Mouse (Mus musculus): Measurements from ENCODE around the gene Wdfy3. TPM values are rescaled to one million over a fixed set of nuclear protein-coding genes. Genes with fewer than 3 reads are reported as not detected.

Wdfy3 gene
- polyA plus RNA-seq, 1 experiment from 2014 or later, result 41.5 TPM

GRCm38 (mm10) chr5:101937362-101937761 is 132.4 kb downstream of the Wdfy3 start:
- DNase-seq, result no peak
- Histone ChIP-seq H3K9me3 (ENCODE audit: control insufficient read depth, low read length) (no peaks in the 10 kb centered on the region), H3K36me3 (ENCODE audit: control insufficient read depth, insufficient read depth, low read length) (peaks cover 80% of the 10 kb centered on the region), H3K27me3 (ENCODE audit: control insufficient read depth, insufficient read depth, low read length) (no peaks in the 10 kb centered on the region), H3K4me2 (ENCODE audit: low read length) (no peak overlapping the region), H3K27ac (replicated peaks; ENCODE audit: low read depth, low read length) (no peak overlapping the region), H3K4me1 (ENCODE audit: control insufficient read depth, insufficient read depth, low read length) (no peaks in the 10 kb centered on the region), H3K4me3 (replicated peaks; ENCODE audit: low read depth, low read length) (no peak overlapping the region), H3K9ac (replicated peaks; ENCODE audit: low read length) (no peak overlapping the region)
- no peak for ATAC-seq (ENCODE audit: low FRiP score, low TSS enrichment)
- 90% methylated on average over 21 of the region's 21 CpGs for WGBS

GRCm38 (mm10) chr5:101935893-101936292 is 133.8 kb downstream of the Wdfy3 start:
- DNase-seq (peak; percentile 49), ATAC-seq (ENCODE audit: low FRiP score, low TSS enrichment) (no peak)
- Histone ChIP-seq H3K27me3 (ENCODE audit: control insufficient read depth, insufficient read depth, low read length) (no peaks in the 10 kb centered on the region), H3K36me3 (ENCODE audit: control insufficient read depth, insufficient read depth, low read length) (peaks cover 72% of the 10 kb centered on the region), H3K9me3 (ENCODE audit: control insufficient read depth, low read length) (no peaks in the 10 kb centered on the region), H3K4me2 (ENCODE audit: low read length) (no peak overlapping the region), H3K27ac (replicated peaks; ENCODE audit: low read depth, low read length) (peak overlapping the region; percentile 37), H3K4me1 (ENCODE audit: control insufficient read depth, insufficient read depth, low read length) (no peaks in the 10 kb centered on the region), H3K4me3 (replicated peaks; ENCODE audit: low read depth, low read length) (no peak overlapping the region), H3K9ac (replicated peaks; ENCODE audit: low read length) (no peak overlapping the region)
- WGBS, result 59% methylated on average over 16 of the region's 16 CpGs

- Histone ChIP-seq H3K4me3 (replicated peaks; ENCODE audit: low read depth, low read length) (no peak overlapping the region), H3K4me1 (ENCODE audit: control insufficient read depth, insufficient read depth, low read length) (no peaks in the 10 kb centered on the region), H3K36me3 (ENCODE audit: control insufficient read depth, insufficient read depth, low read length) (peaks cover 71% of the 10 kb centered on the region), H3K4me2 (ENCODE audit: low read length) (no peak overlapping the region), H3K27me3 (ENCODE audit: control insufficient read depth, insufficient read depth, low read length) (no peaks in the 10 kb centered on the region), H3K9me3 (ENCODE audit: control insufficient read depth, low read length) (no peaks in the 10 kb centered on the region), H3K9ac (replicated peaks; ENCODE audit: low read length) (no peak overlapping the region), H3K27ac (replicated peaks; ENCODE audit: low read depth, low read length) (no peak overlapping the region)
- DNase-seq, result no peak
- ATAC-seq (ENCODE audit: low FRiP score, low TSS enrichment), result no peak
- WGBS, result 85% methylated on average over 7 of the region's 7 CpGs
These were observed 135.1 kb downstream of the Wdfy3 start for GRCm38 (mm10) chr5:101934629-101935028.

GRCm38 (mm10) chr5:101932971-101933810 is 136.5 kb downstream of the Wdfy3 start:
- no peaks in the 10 kb centered on the region for H3K4me1 ChIP-seq (ENCODE audit: control insufficient read depth, insufficient read depth, low read length)
- peaks cover 75% of the 10 kb centered on the region for H3K36me3 ChIP-seq (ENCODE audit: control insufficient read depth, insufficient read depth, low read length)
- ATAC-seq (ENCODE audit: low FRiP score, low TSS enrichment) (no peak), DNase-seq (no peak)
- H3K9ac ChIP-seq (replicated peaks; ENCODE audit: low read length), result no peak overlapping the region
- WGBS, result 72% methylated on average over 15 of the region's 15 CpGs
- H3K4me2 ChIP-seq (ENCODE audit: low read length), result no peak overlapping the region
- H3K27me3 ChIP-seq (ENCODE audit: control insufficient read depth, insufficient read depth, low read length), result no peaks in the 10 kb centered on the region
- H3K9me3 ChIP-seq (ENCODE audit: control insufficient read depth, low read length), result no peaks in the 10 kb centered on the region
- H3K27ac ChIP-seq (replicated peaks; ENCODE audit: low read depth, low read length), result 0 out of 2 replicates have a peak overlapping the region, but pooled peaks have one; percentile 37
- H3K4me3 ChIP-seq (replicated peaks; ENCODE audit: low read depth, low read length), result no peak overlapping the region

- Histone ChIP-seq H3K4me1 (ENCODE audit: control insufficient read depth, insufficient read depth, low read length) (no peaks in the 10 kb centered on the region), H3K4me3 (replicated peaks; ENCODE audit: low read depth, low read length) (no peak overlapping the region), H3K27me3 (ENCODE audit: control insufficient read depth, insufficient read depth, low read length) (no peaks in the 10 kb centered on the region), H3K4me2 (ENCODE audit: low read length) (no peak overlapping the region), H3K9me3 (ENCODE audit: control insufficient read depth, low read length) (no peaks in the 10 kb centered on the region), H3K27ac (replicated peaks; ENCODE audit: low read depth, low read length) (no peak overlapping the region), H3K9ac (replicated peaks; ENCODE audit: low read length) (no peak overlapping the region), H3K36me3 (ENCODE audit: control insufficient read depth, insufficient read depth, low read length) (peaks cover 73% of the 10 kb centered on the region)
- DNase-seq (peak; percentile 21), ATAC-seq (ENCODE audit: low FRiP score, low TSS enrichment) (no peak)
- WGBS, result 77% methylated on average over 4 of the region's 4 CpGs
These were observed 137.7 kb downstream of the Wdfy3 start for GRCm38 (mm10) chr5:101931997-101932396.

GRCm38 (mm10) chr5:101926311-101926710 is 143.4 kb downstream of the Wdfy3 start:
- H3K4me1 ChIP-seq (ENCODE audit: control insufficient read depth, insufficient read depth, low read length), result no peaks in the 10 kb centered on the region
- no peak overlapping the region for H3K9ac ChIP-seq (replicated peaks; ENCODE audit: low read length)
- no peak overlapping the region for H3K4me2 ChIP-seq (ENCODE audit: low read length)
- H3K27me3 ChIP-seq (ENCODE audit: control insufficient read depth, insufficient read depth, low read length), result no peaks in the 10 kb centered on the region
- WGBS, result 92% methylated on average over 8 of the region's 8 CpGs
- peaks cover 88% of the 10 kb centered on the region for H3K36me3 ChIP-seq (ENCODE audit: control insufficient read depth, insufficient read depth, low read length)
- H3K4me3 ChIP-seq (replicated peaks; ENCODE audit: low read depth, low read length), result no peak overlapping the region
- no peak for ATAC-seq (ENCODE audit: low FRiP score, low TSS enrichment)
- no peaks in the 10 kb centered on the region for H3K9me3 ChIP-seq (ENCODE audit: control insufficient read depth, low read length)
- DNase-seq, result no peak
- H3K27ac ChIP-seq (replicated peaks; ENCODE audit: low read depth, low read length), result no peak overlapping the region

GRCm38 (mm10) chr5:101923710-101924109 is 146.0 kb downstream of the Wdfy3 start:
- no peak overlapping the region for H3K27ac ChIP-seq (replicated peaks; ENCODE audit: low read depth, low read length)
- H3K27me3 ChIP-seq (ENCODE audit: control insufficient read depth, insufficient read depth, low read length), result no peaks in the 10 kb centered on the region
- H3K9me3 ChIP-seq (ENCODE audit: control insufficient read depth, low read length), result no peaks in the 10 kb centered on the region
- DNase-seq, result no peak
- 35% methylated on average over 11 of the region's 11 CpGs for WGBS
- H3K4me3 ChIP-seq (replicated peaks; ENCODE audit: low read depth, low read length), result no peak overlapping the region
- no peak for ATAC-seq (ENCODE audit: low FRiP score, low TSS enrichment)
- H3K9ac ChIP-seq (replicated peaks; ENCODE audit: low read length), result no peak overlapping the region
- H3K36me3 ChIP-seq (ENCODE audit: control insufficient read depth, insufficient read depth, low read length), result peaks cover 93% of the 10 kb centered on the region
- H3K4me2 ChIP-seq (ENCODE audit: low read length), result no peak overlapping the region
- no peaks in the 10 kb centered on the region for H3K4me1 ChIP-seq (ENCODE audit: control insufficient read depth, insufficient read depth, low read length)

GRCm38 (mm10) chr5:101919559-101919958 is 150.2 kb downstream of the Wdfy3 start:
- Histone ChIP-seq H3K9me3 (ENCODE audit: control insufficient read depth, low read length) (no peaks in the 10 kb centered on the region), H3K9ac (replicated peaks; ENCODE audit: low read length) (no peak overlapping the region), H3K27me3 (ENCODE audit: control insufficient read depth, insufficient read depth, low read length) (no peaks in the 10 kb centered on the region), H3K4me2 (ENCODE audit: low read length) (no peak overlapping the region), H3K4me1 (ENCODE audit: control insufficient read depth, insufficient read depth, low read length) (no peaks in the 10 kb centered on the region), H3K4me3 (replicated peaks; ENCODE audit: low read depth, low read length) (no peak overlapping the region), H3K27ac (replicated peaks; ENCODE audit: low read depth, low read length) (no peak overlapping the region), H3K36me3 (ENCODE audit: control insufficient read depth, insufficient read depth, low read length) (peaks cover 89% of the 10 kb centered on the region)
- DNase-seq, result no peak
- no peak for ATAC-seq (ENCODE audit: low FRiP score, low TSS enrichment)
- 96% methylated on average over 5 of the region's 5 CpGs for WGBS

GRCm38 (mm10) chr5:101909468-101909867 is 160.3 kb downstream of the Wdfy3 start:
- no peaks in the 10 kb centered on the region for H3K27me3 ChIP-seq (ENCODE audit: control insufficient read depth, insufficient read depth, low read length)
- no peaks in the 10 kb centered on the region for H3K4me1 ChIP-seq (ENCODE audit: control insufficient read depth, insufficient read depth, low read length)
- H3K9me3 ChIP-seq (ENCODE audit: control insufficient read depth, low read length), result no peaks in the 10 kb centered on the region
- H3K4me2 ChIP-seq (ENCODE audit: low read length), result no peak overlapping the region
- WGBS, result 94% methylated on average over 10 of the region's 10 CpGs
- H3K9ac ChIP-seq (replicated peaks; ENCODE audit: low read length), result no peak overlapping the region
- no peak overlapping the region for H3K27ac ChIP-seq (replicated peaks; ENCODE audit: low read depth, low read length)
- H3K36me3 ChIP-seq (ENCODE audit: control insufficient read depth, insufficient read depth, low read length), result peaks cover 89% of the 10 kb centered on the region
- DNase-seq (no peak), ATAC-seq (ENCODE audit: low FRiP score, low TSS enrichment) (no peak)
- no peak overlapping the region for H3K4me3 ChIP-seq (replicated peaks; ENCODE audit: low read depth, low read length)
